Mouse (Mus musculus) lung, adult 18-20 months (tissue): ENCODE measurements around the gene Sema5a.

Experiments used
- DNase-seq, 2 experiments: peaks; one replicate each; pipeline ENCODE4 v3.0.0; 2022; ENCODE audit warnings: mixed read lengths in 2 of 2

Sema5a gene

GRCm38 (mm10) chr15:32568181-32568857 is 323.7 kb downstream of the Sema5a start:
- DNase-seq = peak in 1 of 2 experiments; percentile 10

DNA sequence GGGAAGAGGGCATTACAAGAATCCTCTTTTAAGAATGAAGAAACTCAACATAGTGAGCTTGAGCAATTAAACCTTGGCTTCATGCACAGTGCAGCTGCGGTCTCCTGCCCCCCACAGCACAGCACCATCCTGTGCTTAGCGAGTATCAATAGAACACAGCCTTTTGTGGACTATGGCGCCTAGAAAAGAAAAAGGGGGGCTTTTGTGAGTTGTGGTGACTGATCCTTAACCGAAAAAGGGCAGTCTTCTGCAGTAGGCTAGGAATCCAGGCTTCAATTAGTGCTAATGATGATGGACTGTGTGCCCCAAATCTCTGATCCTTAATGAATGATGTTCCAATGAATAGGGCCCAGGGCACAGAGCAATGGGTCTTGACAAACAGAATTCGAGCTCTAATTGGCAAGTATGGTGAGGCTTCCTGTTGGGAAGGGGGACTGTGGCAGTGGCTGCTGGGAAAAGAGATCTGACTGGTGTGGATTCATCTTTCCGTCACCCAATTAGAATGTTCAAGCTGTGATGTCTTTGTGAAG is 324.3 kb downstream of the Sema5a start:
- no peak for DNase-seq

DNA sequence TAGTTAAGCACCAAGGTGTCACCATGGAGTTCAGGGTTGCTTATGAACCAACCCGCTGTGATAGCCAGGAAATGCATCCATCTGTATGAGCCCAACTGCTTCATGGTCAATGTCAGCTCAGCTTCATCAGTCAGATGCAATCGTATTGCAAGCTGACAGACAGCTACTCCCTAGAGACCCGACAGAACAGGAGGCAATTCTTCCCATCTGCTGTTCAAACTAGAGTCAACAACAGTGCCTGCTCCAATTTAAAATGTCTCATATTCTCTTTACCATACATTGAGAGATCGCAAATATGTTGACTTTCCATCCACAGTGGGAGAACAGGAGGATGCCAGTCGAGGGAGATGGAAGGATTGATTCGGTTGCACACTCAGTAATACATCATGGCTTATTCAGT is 329.7 kb downstream of the Sema5a start:
- no peak for DNase-seq

- no peak for DNase-seq
Measured at GRCm38 (mm10) chr15:32575212-32575611, 330.6 kb downstream of the Sema5a start.

DNA sequence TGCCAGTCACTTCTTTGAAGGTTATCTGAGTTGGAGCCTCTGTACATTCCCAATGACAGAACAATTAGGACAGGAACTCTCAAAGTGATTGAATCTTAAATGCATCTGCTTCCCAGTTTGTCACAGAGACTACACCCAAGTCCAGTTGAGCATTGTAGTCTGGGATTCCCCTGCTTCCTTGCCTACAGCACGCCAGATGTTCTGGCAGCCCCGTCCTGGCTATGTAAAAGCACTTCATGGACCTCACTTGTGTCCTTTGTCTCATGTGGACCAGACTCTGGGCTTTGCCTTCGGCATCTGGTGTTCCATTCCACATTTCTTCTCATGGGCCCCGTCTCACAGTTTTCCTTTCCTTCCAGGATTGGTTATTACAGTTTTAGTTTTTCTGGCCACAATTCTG is 334.7 kb downstream of the Sema5a start:
- DNase-seq = no peak

GRCm38 (mm10) chr15:32590641-32591040 is 346.0 kb downstream of the Sema5a start:
- no peak for DNase-seq

DNA sequence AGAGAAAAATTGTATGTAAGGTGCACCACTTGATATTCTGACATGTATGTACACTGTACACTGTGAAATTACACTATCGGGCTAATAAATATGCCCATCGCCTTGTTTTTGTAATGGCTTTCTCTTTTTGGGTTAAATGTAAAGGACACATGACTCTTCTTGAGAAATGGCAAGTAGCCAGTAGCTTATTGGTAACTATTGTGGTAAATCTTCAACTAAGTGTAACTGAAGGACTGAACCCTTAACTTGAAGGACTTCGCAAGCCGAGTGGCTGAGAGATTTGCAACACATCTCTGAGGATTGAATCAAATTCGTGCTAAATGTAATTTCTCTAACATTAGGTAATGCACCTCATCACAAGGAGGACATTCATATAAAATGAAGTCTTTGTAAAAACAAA is 349.1 kb downstream of the Sema5a start:
- no peak for DNase-seq

DNA sequence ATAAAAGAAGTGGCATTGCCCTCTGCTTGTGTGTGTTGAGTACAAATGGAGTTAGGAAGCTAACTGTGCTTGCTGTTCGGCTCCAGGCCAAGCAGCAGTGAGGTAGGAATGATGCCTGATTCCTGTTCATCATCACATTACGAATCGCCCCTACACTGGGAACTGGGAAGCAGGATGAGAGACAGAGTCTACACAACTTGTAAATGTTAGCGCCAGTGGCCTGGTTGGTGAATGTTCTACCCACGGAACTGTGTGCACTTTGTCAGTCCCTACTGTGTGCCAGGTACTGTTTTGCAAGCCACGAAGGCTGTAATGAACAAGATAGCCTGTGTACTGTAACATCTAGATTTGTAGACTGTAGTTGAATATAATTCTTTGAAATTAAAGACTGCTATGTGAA is 352.0 kb downstream of the Sema5a start:
- no peak for DNase-seq

GRCm38 (mm10) chr15:32597189-32597588 is 352.6 kb downstream of the Sema5a start:
- DNase-seq = no peak

GRCm38 (mm10) chr15:32607236-32607635 is 362.6 kb downstream of the Sema5a start:
- no peak for DNase-seq

DNA sequence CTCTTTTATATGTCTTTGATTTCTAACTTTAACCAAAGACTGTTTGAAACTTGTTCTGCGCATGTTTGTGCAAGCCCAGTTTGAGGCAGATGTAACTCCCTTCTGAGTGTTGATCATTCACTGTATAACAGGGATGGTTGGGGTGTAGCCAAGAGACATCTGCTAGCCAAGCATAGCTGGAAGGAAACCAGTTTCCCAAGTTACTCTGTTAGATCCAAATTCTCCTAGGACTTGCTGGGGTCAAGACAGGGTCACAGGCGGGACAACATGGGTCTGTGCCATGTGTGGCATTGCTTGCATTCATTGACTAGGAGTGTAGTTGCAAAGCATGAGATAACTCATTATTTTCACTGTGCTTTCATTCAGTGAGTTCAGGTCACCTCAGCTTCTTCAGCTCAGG is 366.2 kb downstream of the Sema5a start:
- DNase-seq = no peak

- DNase-seq = no peak
Measured at GRCm38 (mm10) chr15:32611201-32611600, 366.6 kb downstream of the Sema5a start.

- DNase-seq = no peak
Measured at GRCm38 (mm10) chr15:32613718-32614117, 369.1 kb downstream of the Sema5a start.

GRCm38 (mm10) chr15:32615773-32616172 is 371.2 kb downstream of the Sema5a start:
- DNase-seq = no peak

DNA sequence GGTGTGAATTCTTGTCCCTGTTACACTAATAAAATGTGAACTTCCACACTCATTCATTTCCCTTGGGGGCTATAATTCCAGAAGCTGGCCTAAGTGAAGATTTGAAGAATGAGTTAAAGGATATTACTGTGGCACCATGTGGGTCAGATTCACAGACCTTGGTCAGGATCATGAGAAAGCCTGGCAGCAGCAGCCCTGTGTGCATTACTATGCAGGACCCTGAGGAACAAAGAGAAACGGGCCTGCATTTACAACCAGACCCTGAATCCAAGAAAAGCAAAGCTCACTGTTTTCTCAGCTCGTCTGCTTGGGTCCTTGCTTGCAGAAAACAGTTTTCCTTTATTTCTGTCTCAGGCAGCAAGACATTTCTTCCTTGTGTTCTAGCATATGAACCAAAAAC is 374.6 kb downstream of the Sema5a start:
- DNase-seq = no peak

DNA sequence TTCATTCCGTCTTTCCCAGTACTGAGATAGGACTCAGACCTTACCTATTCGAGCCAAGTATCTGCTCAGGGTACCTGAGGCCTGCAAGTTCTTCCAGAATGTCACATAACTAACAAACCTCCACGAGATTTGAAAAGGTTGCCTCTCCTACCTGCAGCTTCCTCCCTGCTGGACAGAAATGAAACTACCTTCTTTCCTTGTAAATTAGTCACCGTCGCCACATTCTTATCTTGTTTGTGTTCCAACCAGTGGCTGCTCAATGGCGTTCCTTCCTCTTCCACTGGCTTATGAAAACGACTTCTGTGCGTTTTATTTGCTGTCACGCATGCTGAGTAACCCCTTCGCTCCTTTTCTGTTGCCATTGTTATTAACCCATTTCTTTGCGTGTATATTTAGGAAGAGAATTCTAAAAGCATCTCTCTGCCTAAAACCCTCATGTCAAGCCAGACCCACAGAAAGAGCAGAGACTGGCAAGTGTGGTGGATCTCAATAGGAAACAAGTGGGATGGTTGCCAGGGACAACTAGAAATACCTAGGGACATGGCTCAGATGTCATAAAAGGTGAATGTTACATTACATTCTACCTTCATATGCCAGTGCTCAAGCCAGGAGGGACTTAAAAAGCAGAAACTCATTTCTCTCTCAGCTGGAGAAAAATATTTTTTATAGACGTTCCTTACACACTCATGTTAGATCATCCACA is 378.6 kb downstream of the Sema5a start:
- peak in 1 of 2 experiments; percentile 4 for DNase-seq

DNA sequence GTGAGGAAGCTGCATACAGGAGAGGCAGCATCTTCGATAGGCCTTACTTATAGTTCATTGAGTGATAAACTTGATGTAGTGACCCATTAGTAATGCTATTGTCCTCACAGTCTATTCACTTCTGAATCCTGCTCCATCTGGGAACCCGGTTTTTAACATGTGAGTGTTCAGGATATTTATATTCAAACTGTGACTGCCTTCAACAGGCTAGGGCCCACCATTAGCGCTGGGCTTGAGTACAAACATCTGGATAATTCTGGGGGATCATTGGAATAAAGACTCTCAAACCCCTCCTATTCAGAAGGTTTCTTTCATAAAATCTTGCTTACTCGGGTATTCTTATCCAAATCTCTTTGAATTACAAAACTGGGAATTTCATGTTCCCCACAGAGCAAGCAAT is 379.5 kb downstream of the Sema5a start:
- DNase-seq = no peak

- no peak for DNase-seq
Measured at GRCm38 (mm10) chr15:32626031-32626430, 381.4 kb downstream of the Sema5a start.

DNA sequence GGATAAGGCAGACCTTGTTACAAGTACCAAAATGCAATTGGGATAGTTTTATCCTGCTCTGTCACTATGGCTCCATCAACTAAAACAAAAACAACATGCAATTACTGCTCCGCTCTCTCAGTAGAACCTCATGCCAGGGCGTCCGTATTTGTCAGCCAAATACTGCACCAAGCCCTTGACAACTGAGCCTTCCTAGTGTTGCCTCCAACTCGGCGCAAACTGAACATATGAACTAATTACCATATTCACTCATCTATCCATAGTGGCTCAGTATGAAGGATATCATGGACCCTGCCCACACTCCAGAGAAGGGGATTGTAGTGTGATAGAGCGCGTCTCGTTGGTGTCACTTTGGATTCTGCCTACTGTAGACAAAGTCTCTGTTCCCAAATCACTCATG is 389.1 kb downstream of the Sema5a start:
- DNase-seq = no peak

DNA sequence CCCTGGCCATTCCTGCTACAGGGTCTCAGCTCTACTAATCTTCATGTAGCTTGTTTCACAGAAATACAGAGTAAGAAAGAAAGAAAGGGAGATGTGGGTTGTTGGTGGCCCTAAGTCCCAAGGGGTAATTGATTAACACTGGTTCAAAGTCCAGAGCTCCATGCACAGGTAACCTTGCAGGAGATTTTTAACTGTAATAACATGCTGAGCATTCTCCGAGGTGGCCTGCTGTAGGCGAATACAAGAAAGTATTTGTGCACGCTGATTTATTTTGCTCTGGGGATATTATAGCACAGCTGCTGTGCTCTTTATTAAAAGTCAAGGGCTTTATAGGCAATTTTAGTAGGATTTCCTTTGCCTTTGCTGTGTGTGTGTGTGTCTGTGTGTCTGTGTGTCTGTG is 393.3 kb downstream of the Sema5a start:
- DNase-seq = no peak

DNA sequence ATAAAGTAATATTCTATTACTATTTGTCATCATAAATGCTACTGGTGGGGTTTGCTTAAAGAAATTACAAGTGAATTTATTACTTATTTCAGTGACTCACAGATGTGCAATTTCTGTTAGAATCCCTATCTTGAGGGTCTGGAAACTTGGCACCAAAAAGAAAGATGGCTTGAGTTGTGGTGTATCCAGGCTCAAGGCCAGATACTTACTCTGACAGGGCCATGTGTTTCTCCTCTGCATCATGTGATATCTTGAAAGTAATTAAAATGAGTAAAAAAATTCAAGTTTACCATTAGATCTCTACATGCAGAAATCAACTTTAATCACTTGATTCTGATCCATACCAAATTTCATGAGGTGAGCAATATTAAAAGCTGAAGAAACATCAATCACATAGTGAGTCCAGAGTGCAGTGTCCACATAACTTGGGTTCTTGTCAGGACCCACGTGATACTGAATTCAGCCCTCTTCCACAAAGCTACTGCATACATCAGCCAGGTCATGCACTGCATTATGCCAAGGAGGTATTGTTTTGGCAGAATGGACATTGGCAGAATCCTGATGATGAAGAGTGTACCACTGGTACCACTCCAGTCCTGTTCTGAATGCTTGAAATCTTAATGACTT is 402.6 kb downstream of the Sema5a start:
- DNase-seq = no peak

DNA sequence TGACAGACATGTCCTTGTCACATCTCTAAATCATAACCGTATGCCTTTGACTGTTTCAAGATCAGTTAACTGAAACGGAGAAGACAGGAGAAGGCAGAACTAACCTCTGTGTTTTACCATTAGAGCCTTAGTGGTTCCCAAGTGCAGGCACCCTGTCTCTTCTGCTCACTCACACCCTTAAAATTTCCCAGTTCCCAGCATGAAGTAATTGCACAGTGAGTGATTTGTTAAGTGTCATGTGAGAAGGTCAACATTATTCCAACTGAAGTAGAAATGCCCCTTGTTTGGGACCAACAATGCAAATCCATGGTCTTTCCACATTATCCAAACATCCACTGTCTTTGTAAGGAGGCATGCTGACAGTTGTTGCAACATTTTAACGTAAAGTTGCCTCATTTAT is 409.4 kb downstream of the Sema5a start:
- no peak for DNase-seq

- no peak for DNase-seq
Measured at GRCm38 (mm10) chr15:32656017-32656416, 411.4 kb downstream of the Sema5a start.

GRCm38 (mm10) chr15:32676446-32676845 is 431.8 kb downstream of the Sema5a start:
- DNase-seq = no peak
